Mouse (Mus musculus) liver, embryonic 16.5 days (tissue): ENCODE results near the gene Mob3b. TPM values are rescaled to one million over a fixed set of nuclear protein-coding genes. Genes with fewer than 3 reads are reported as not detected.

Experiments
- ATAC-seq: fragments of 200-750 bp; cut with Nextera tagmentation; 2 replicates; pipeline ENCODE4 v1.8.0; 2017; ENCODE audit warnings: low read depth, mild to moderate bottlenecking, moderate number of reproducible peaks, moderate library complexity
- H3K27ac ChIP-seq: fragments of 300-500 bp; sonication (generic); 2 replicates; pipeline ENCODE4 v1.5.1; 2014; ENCODE audit warnings: mild to moderate bottlenecking, low read length
- H3K27me3 ChIP-seq: fragments of 300-500 bp; sonication (generic); 2 replicates; pipeline ENCODE4 v1.6.1; 2014; ENCODE audit warnings: low read depth, low read length, mixed read lengths; ENCODE audit not compliant: control insufficient read depth, insufficient read depth
- H3K36me3 ChIP-seq: fragments of 300-500 bp; sonication (generic); 2 replicates; pipeline ENCODE4 v1.6.1; 2014; ENCODE audit warnings: mild to moderate bottlenecking; ENCODE audit not compliant: control insufficient read depth, insufficient read depth
- H3K4me1 ChIP-seq: fragments of 300-500 bp; sonication (generic); 2 replicates; pipeline ENCODE4 v1.6.1; 2014; ENCODE audit warnings: low read depth, low read length, mixed read lengths; ENCODE audit not compliant: control insufficient read depth
- H3K4me2 ChIP-seq: fragments of 300-500 bp; sonication (generic); 2 replicates; pipeline ENCODE4 v1.6.1; 2014; ENCODE audit warnings: low read depth, low read length, mixed read lengths
- H3K4me3 ChIP-seq: fragments of 300-500 bp; sonication (generic); 2 replicates; pipeline ENCODE4 v1.5.1; 2014; ENCODE audit warnings: low read depth, mild to moderate bottlenecking, low read length
- H3K9ac ChIP-seq: fragments of 300-500 bp; sonication (generic); 2 replicates; pipeline ENCODE4 v1.6.1; 2014; ENCODE audit warnings: low read depth, low read length
- H3K9me3 ChIP-seq: fragments of 300-500 bp; sonication (generic); replicated peaks from 2 replicates; pipeline ENCODE4 v1.6.1; 2016; ENCODE audit warnings: low read length; ENCODE audit not compliant: control insufficient read depth
- WGBS: fragments of 180-500 bp; shearing (Covaris S2); extraction: QIAGEN DNeasy Blood & Tissue Kit; methylation state at CpG from one replicate; pipeline ENCODE4 v1.1.7; 2014; ENCODE audit not compliant: insufficient replicate concordance; 5-methylcytosine and 5-hydroxymethylcytosine counted together
- polyA plus RNA-seq: library from polyadenylated mRNA; unstranded; fragments of >200 nt; fragmentation: Nextera tagmentation; extraction: Ambion mirVana; gene quantifications from 2 replicates; pipeline ENCODE4 v1.2.1, GENCODE M21; 2015

Mob3b gene
- polyA plus RNA-seq, 1 experiment from 2014 or later: 10.2 TPM

DNA sequence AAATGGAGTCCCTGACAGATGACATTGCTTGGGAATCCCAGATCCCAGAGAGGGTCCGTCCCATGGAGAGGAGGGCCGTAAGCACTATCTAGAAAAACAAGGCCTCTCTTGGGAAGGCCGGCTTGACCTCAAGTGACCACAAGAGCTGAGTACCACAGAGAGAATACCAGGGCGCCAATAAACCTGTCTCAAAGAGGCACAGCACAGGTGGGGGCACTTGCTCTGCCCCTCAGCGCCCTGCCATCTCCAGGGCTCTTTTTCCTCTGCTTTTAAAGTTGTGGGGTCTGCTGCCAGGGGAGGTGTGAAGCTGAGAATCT is 107.6 kb downstream of the Mob3b start:
- WGBS: 69% methylated on average over 5 of the region's 5 CpGs
- no peaks in the 10 kb centered on the region for H3K36me3 ChIP-seq
- ATAC-seq: no peak
- H3K9me3 ChIP-seq: no peaks in the 10 kb centered on the region
- H3K27me3 ChIP-seq: no peaks in the 10 kb centered on the region
- H3K4me1 ChIP-seq: no peaks in the 10 kb centered on the region; the same call in 1 of the 2 replicates
- no peak overlapping the region for H3K27ac ChIP-seq
- H3K4me2 ChIP-seq: no peak overlapping the region
- no peak overlapping the region for H3K4me3 ChIP-seq
- no peak overlapping the region for H3K9ac ChIP-seq

DNA sequence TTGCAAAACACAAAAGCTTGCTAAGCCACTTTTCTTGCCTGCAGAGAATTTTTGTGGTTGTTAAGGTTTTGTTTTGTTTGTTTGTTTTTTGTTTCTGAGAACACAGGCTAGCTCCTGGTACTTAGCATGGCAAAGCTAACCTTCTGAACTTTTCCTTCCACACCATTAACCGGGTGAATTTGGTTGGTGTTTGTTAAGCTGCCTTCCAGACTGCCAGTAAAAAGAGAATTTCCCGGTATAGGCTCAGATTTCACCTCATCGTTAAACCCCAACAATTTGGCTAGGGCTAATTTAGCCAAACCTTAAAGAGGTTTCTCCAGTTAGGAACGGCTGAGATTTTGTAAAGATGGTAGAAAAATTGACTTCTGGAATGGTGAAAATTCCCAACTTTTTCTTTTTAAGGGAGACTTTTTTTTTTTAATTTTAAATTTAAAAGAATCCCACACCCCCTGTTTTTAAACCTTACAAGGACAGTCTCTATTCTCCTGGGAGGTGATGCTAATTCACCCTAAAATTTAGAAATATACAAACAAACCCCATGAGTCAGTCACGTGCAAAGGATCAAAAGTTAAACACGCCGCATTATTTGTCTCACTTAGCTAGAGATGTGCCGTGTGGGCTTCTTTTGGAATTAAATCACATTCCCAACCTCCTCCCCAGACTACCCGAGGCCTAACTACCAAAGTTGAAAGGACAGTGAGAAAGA is 108.1 kb downstream of the Mob3b start:
- no peak overlapping the region for H3K4me2 ChIP-seq
- 60% methylated on average over 9 of the region's 9 CpGs for WGBS
- no peak overlapping the region for H3K4me3 ChIP-seq
- no peak overlapping the region for H3K9ac ChIP-seq
- no peaks in the 10 kb centered on the region for H3K9me3 ChIP-seq
- no peak for ATAC-seq
- H3K4me1 ChIP-seq: no peaks in the 10 kb centered on the region; the same call in 1 of the 2 replicates
- H3K27ac ChIP-seq: no peak overlapping the region
- H3K36me3 ChIP-seq: no peaks in the 10 kb centered on the region
- no peaks in the 10 kb centered on the region for H3K27me3 ChIP-seq

DNA sequence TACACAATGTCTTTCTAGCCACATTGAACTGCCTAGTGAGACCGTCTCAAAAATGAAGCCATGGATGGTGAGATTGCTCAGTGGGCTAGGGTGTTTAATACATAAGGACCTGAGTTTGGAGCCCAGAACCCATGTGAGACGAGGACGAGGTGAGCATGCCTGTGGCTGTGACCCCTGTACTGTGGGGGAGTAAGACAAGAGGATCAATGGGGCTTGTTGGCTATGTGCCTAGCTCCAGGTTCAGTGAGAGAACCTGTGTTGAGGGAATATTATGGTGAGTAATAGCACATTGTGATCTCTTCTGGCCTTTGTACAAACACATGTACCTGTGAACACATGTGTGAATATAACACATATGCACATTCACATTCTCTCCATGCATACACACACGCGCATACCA is 116.4 kb downstream of the Mob3b start:
- ATAC-seq: peak; percentile 80
- no peaks in the 10 kb centered on the region for H3K9me3 ChIP-seq
- no peak overlapping the region for H3K4me3 ChIP-seq
- no peak overlapping the region for H3K27ac ChIP-seq
- no peak overlapping the region for H3K4me2 ChIP-seq
- whole genome bisulfite sequencing: 67% methylated on average over 5 of the region's 5 CpGs
- H3K27me3 ChIP-seq: no peaks in the 10 kb centered on the region
- H3K36me3 ChIP-seq: no peaks in the 10 kb centered on the region
- no peak overlapping the region for H3K9ac ChIP-seq
- no peaks in the 10 kb centered on the region for H3K4me1 ChIP-seq

DNA sequence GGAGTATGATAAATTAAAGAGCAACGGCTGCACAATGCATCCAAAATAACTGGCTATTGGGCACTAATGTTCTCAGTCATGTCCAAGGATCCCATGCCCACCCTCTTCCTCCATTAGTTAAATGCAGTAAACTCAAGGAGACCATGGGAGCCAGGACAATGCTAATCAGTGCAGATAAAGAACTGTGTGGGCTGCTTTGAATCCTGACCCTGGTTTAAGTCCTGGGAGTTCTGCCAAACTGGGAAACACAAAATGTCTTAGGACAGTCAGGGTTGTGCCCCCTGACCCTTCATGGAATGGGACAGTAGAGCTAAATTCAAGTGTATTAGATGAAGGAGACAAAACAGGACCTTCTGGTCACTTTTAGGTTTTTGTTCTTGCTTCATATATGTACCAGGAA is 117.0 kb downstream of the Mob3b start:
- Histone ChIP-seq H3K9ac (no peak overlapping the region), H3K9me3 (no peaks in the 10 kb centered on the region), H3K4me2 (no peak overlapping the region), H3K27ac (no peak overlapping the region), H3K4me1 (no peaks in the 10 kb centered on the region), H3K36me3 (no peaks in the 10 kb centered on the region), H3K27me3 (no peaks in the 10 kb centered on the region), H3K4me3 (no peak overlapping the region)
- no peak for ATAC-seq
- whole genome bisulfite sequencing: 73% methylated on average over 1 of the region's 1 CpGs

GRCm38 (mm10) chr4:35037824-35038223 is 119.5 kb downstream of the Mob3b start:
- Histone ChIP-seq H3K36me3 (no peaks in the 10 kb centered on the region), H3K4me3 (no peak overlapping the region), H3K4me1 (no peaks in the 10 kb centered on the region), H3K27me3 (no peaks in the 10 kb centered on the region), H3K4me2 (no peak overlapping the region), H3K27ac (no peak overlapping the region), H3K9ac (no peak overlapping the region), H3K9me3 (no peaks in the 10 kb centered on the region)
- WGBS: 55% methylated on average over 2 of the region's 2 CpGs
- peak; percentile 77 for ATAC-seq

GRCm38 (mm10) chr4:35034504-35035290 is 122.6 kb downstream of the Mob3b start:
- Histone ChIP-seq H3K27ac (no peak overlapping the region), H3K4me1 (no peaks in the 10 kb centered on the region), H3K9me3 (no peaks in the 10 kb centered on the region), H3K27me3 (no peaks in the 10 kb centered on the region), H3K4me2 (no peak overlapping the region), H3K36me3 (no peaks in the 10 kb centered on the region), H3K4me3 (no peak overlapping the region), H3K9ac (no peak overlapping the region)
- WGBS: 24% methylated on average over 18 of the region's 18 CpGs
- 0 out of 2 replicates have a peak, but pooled peaks have one; percentile 30 for ATAC-seq

GRCm38 (mm10) chr4:35032758-35033157 is 124.5 kb downstream of the Mob3b start:
- Histone ChIP-seq H3K4me3 (no peak overlapping the region), H3K4me1 (no peaks in the 10 kb centered on the region), H3K36me3 (no peaks in the 10 kb centered on the region), H3K9me3 (no peaks in the 10 kb centered on the region), H3K27ac (no peak overlapping the region), H3K9ac (no peak overlapping the region), H3K27me3 (no peaks in the 10 kb centered on the region), H3K4me2 (no peak overlapping the region)
- WGBS: 82% methylated on average over 3 of the region's 3 CpGs
- peak; percentile 55 for ATAC-seq

DNA sequence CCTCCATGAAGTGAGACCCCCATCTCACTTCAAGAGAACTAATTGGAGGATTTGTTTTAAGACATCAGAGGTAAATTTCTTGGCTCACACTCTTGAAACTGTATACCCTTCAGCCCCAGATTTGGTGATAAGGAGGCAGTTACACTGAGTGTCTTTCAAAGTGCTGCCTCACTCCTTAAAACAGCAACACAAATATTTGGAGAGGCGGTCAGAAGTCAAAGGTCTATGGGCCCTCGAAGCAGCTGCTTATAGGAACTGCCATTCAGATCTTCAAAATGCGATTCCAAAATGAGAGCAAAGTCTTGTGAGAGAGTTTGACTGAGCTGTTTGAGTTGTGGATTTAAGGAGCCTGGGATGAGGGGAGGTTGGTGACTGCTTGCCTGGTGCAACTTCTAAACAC is 125.7 kb downstream of the Mob3b start:
- H3K36me3 ChIP-seq: no peaks in the 10 kb centered on the region
- WGBS: 54% methylated on average over 3 of the region's 3 CpGs
- no peak overlapping the region for H3K4me2 ChIP-seq
- no peaks in the 10 kb centered on the region for H3K4me1 ChIP-seq
- H3K4me3 ChIP-seq: no peak overlapping the region
- no peaks in the 10 kb centered on the region for H3K9me3 ChIP-seq
- ATAC-seq: no peak
- H3K27me3 ChIP-seq: no peaks in the 10 kb centered on the region
- H3K27ac ChIP-seq: no peak overlapping the region
- no peak overlapping the region for H3K9ac ChIP-seq

- no peaks in the 10 kb centered on the region for H3K27me3 ChIP-seq
- ATAC-seq: no peak
- no peaks in the 10 kb centered on the region for H3K36me3 ChIP-seq
- no peak overlapping the region for H3K9ac ChIP-seq
- H3K4me3 ChIP-seq: no peak overlapping the region
- H3K27ac ChIP-seq: no peak overlapping the region
- no peaks in the 10 kb centered on the region for H3K4me1 ChIP-seq
- H3K4me2 ChIP-seq: no peak overlapping the region
- 66% methylated on average over 5 of the region's 5 CpGs for WGBS
- no peaks in the 10 kb centered on the region for H3K9me3 ChIP-seq
These were observed 126.1 kb downstream of the Mob3b start for GRCm38 (mm10) chr4:35031141-35031540.
